Mouse (Mus musculus): ENCODE results near the gene Nup188.

GRCm38 (mm10) chr2:30259131-30260064, 26.8 kb upstream of the Nup188 start:
- TF ChIP-seq CTCF (conservative IDR thresholded peaks at IDR 0.05; ENCODE audit: low read length) = no peak
- no peak for TF ChIP-seq POU5F1 (IDR thresholded peaks at IDR 0.05; ENCODE audit: borderline replicate concordance, low read length)

Data from E14TG2a.4 (cell line).